Mouse (Mus musculus): ENCODE measurements at regions not wholly inside any gene's neighbourhood (a gene's known extent, or its start where the extent isn't known, plus 50 kb on each side); places are given as distances from the start of the nearest gene placed in this dataset.

- H3K9ac ChIP-seq (replicated peaks; ENCODE audit: low read length) = no peak overlapping the region
- no peak overlapping the region for H3K4me3 ChIP-seq (replicated peaks; ENCODE audit: low read depth, low read length)
- H3K9me3 ChIP-seq (ENCODE audit: control insufficient read depth, low read length) = no peaks in the 10 kb centered on the region
- WGBS = 94% methylated on average over 6 of the region's 6 CpGs
- no peaks in the 10 kb centered on the region for H3K27me3 ChIP-seq (ENCODE audit: control insufficient read depth, insufficient read depth, low read length)
- DNase-seq (no peak), ATAC-seq (ENCODE audit: low FRiP score, low TSS enrichment) (no peak)
- H3K36me3 ChIP-seq (ENCODE audit: control insufficient read depth, insufficient read depth, low read length) = no peaks in the 10 kb centered on the region
- no peak overlapping the region for H3K4me2 ChIP-seq (ENCODE audit: low read length)
- no peaks in the 10 kb centered on the region for H3K4me1 ChIP-seq (ENCODE audit: control insufficient read depth, insufficient read depth, low read length)
- H3K27ac ChIP-seq (replicated peaks; ENCODE audit: low read depth, low read length) = no peak overlapping the region
Observed at GRCm38 (mm10) chr16:51807323-51807722, 223.7 kb upstream of the Cblb start.

DNA sequence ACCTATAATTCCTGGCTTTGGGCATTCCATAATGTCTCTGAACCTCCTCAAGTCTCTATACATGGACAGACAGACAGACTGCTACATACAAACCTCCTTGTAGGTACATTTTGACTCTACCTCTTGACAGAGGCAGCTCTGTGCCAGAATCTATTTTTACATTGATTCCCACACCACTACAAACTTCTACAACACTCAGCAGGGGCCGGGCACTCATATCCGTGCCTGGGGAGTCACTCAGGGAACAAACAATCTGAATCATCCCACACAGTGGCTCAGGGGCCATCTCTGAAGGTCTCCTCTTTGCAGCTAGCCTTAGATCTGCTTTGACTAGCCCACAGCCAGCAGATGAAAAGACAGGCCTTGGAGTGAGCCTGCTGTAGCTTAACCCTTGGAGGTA lies 221.9 kb upstream of the Cblb start:
- no peak overlapping the region for H3K9ac ChIP-seq (replicated peaks; ENCODE audit: low read length)
- DNase-seq (no peak), ATAC-seq (ENCODE audit: low FRiP score, low TSS enrichment) (no peak)
- H3K27ac ChIP-seq (replicated peaks; ENCODE audit: low read depth, low read length) = no peak overlapping the region
- H3K4me3 ChIP-seq (replicated peaks; ENCODE audit: low read depth, low read length) = no peak overlapping the region
- no peaks in the 10 kb centered on the region for H3K4me1 ChIP-seq (ENCODE audit: control insufficient read depth, insufficient read depth, low read length)
- H3K9me3 ChIP-seq (ENCODE audit: control insufficient read depth, low read length) = no peaks in the 10 kb centered on the region
- H3K36me3 ChIP-seq (ENCODE audit: control insufficient read depth, insufficient read depth, low read length) = no peaks in the 10 kb centered on the region
- H3K4me2 ChIP-seq (ENCODE audit: low read length) = no peak overlapping the region
- H3K27me3 ChIP-seq (ENCODE audit: control insufficient read depth, insufficient read depth, low read length) = no peaks in the 10 kb centered on the region
- WGBS = 87% methylated on average over 2 of the region's 2 CpGs

GRCm38 (mm10) chr16:51811073-51811472 lies 220.0 kb upstream of the Cblb start:
- Histone ChIP-seq H3K4me1 (ENCODE audit: control insufficient read depth, insufficient read depth, low read length) (no peaks in the 10 kb centered on the region), H3K4me3 (replicated peaks; ENCODE audit: low read depth, low read length) (no peak overlapping the region), H3K4me2 (ENCODE audit: low read length) (no peak overlapping the region), H3K27me3 (ENCODE audit: control insufficient read depth, insufficient read depth, low read length) (no peaks in the 10 kb centered on the region), H3K27ac (replicated peaks; ENCODE audit: low read depth, low read length) (no peak overlapping the region), H3K9ac (replicated peaks; ENCODE audit: low read length) (no peak overlapping the region), H3K36me3 (ENCODE audit: control insufficient read depth, insufficient read depth, low read length) (no peaks in the 10 kb centered on the region), H3K9me3 (ENCODE audit: control insufficient read depth, low read length) (no peaks in the 10 kb centered on the region)
- no peak for ATAC-seq (ENCODE audit: low FRiP score, low TSS enrichment)
- DNase-seq = no peak
- WGBS = 98% methylated on average over 1 of the region's 1 CpGs

DNA sequence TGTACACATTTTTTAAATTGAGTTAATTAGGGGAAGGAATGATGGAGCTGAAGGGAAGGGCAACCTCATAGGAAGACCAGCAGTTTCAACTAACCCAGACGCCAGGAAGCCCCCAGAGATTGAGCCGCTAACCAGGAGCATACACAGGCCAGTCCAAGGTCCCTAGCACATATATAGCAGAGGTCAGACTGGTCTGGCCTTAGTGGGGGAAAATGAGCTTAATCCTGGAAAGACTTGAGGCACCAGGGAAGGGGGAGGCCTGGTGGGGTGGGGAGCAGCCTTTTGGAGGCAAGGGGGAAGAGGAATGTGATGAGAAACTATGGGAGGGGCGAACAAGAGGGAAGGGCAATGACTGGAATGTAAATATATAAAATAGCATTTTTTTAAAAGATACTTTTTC lies 188.3 kb upstream of the Cblb start:
- Histone ChIP-seq H3K4me2 (ENCODE audit: low read length) (no peak overlapping the region), H3K4me3 (replicated peaks; ENCODE audit: low read depth, low read length) (no peak overlapping the region), H3K36me3 (ENCODE audit: control insufficient read depth, insufficient read depth, low read length) (no peaks in the 10 kb centered on the region), H3K4me1 (ENCODE audit: control insufficient read depth, insufficient read depth, low read length) (no peaks in the 10 kb centered on the region), H3K27me3 (ENCODE audit: control insufficient read depth, insufficient read depth, low read length) (no peaks in the 10 kb centered on the region), H3K27ac (replicated peaks; ENCODE audit: low read depth, low read length) (no peak overlapping the region), H3K9me3 (ENCODE audit: control insufficient read depth, low read length) (no peaks in the 10 kb centered on the region), H3K9ac (replicated peaks; ENCODE audit: low read length) (no peak overlapping the region)
- ATAC-seq (ENCODE audit: low FRiP score, low TSS enrichment) (no peak), DNase-seq (no peak)
- WGBS = 78% methylated on average over 3 of the region's 3 CpGs

- H3K4me2 ChIP-seq (ENCODE audit: low read length) = no peak overlapping the region
- no peaks in the 10 kb centered on the region for H3K27me3 ChIP-seq (ENCODE audit: control insufficient read depth, insufficient read depth, low read length)
- no peak overlapping the region for H3K4me3 ChIP-seq (replicated peaks; ENCODE audit: low read depth, low read length)
- peak; percentile 18 for DNase-seq
- H3K36me3 ChIP-seq (ENCODE audit: control insufficient read depth, insufficient read depth, low read length) = no peaks in the 10 kb centered on the region
- H3K9me3 ChIP-seq (ENCODE audit: control insufficient read depth, low read length) = no peaks in the 10 kb centered on the region
- no peak for ATAC-seq (ENCODE audit: low FRiP score, low TSS enrichment)
- WGBS = 67% methylated on average over 4 of the region's 4 CpGs
- no peak overlapping the region for H3K27ac ChIP-seq (replicated peaks; ENCODE audit: low read depth, low read length)
- no peaks in the 10 kb centered on the region for H3K4me1 ChIP-seq (ENCODE audit: control insufficient read depth, insufficient read depth, low read length)
- H3K9ac ChIP-seq (replicated peaks; ENCODE audit: low read length) = no peak overlapping the region
Observed at GRCm38 (mm10) chr16:51845539-51845938, 185.5 kb upstream of the Cblb start.

DNA sequence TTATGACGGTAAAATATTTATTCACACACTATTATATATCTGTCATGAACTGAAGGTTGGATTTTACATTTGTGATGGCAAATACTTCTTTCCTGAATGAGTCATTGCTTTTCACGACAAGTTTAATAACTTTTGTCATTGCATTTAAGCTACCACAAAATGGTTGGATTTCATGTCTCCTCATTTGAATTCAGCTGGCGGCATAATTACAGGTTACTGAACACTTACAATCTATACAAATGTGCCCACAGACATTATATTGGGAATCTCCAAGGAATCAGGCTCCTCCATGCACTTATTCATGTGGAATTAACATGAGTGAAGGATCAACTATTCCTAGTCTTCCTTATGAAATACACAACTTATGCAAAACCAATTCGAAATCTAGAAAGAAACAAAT lies 150.3 kb upstream of the Cblb start:
- no peaks in the 10 kb centered on the region for H3K27me3 ChIP-seq (ENCODE audit: control insufficient read depth, insufficient read depth, low read length)
- H3K36me3 ChIP-seq (ENCODE audit: control insufficient read depth, insufficient read depth, low read length) = no peaks in the 10 kb centered on the region
- no peak for ATAC-seq (ENCODE audit: low FRiP score, low TSS enrichment)
- H3K4me1 ChIP-seq (ENCODE audit: control insufficient read depth, insufficient read depth, low read length) = no peaks in the 10 kb centered on the region
- no peaks in the 10 kb centered on the region for H3K9me3 ChIP-seq (ENCODE audit: control insufficient read depth, low read length)
- WGBS = 73% methylated on average over 4 of the region's 4 CpGs
- no peak overlapping the region for H3K27ac ChIP-seq (replicated peaks; ENCODE audit: low read depth, low read length)
- H3K4me2 ChIP-seq (ENCODE audit: low read length) = no peak overlapping the region
- no peak overlapping the region for H3K4me3 ChIP-seq (replicated peaks; ENCODE audit: low read depth, low read length)
- no peak for DNase-seq
- H3K9ac ChIP-seq (replicated peaks; ENCODE audit: low read length) = no peak overlapping the region

DNA sequence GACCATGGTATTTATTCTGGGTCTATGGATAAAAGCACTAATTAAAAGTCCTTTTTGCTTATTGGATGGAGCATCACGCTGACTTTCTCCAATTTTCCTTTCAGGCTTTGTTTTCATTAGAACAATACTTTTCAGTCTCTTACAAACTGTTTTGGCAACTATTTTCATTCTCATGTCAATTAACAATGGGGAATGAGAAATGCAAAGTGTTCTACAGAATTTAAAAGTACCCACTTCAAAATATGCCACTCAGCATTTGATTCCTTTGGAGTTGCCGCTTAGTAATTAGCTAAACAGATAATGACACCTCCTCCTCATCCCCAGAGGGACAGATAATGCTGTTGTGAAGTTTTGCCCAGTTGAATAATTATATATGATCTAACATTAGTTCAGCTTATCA lies 149.9 kb upstream of the Cblb start:
- Histone ChIP-seq H3K4me1 (ENCODE audit: control insufficient read depth, insufficient read depth, low read length) (no peaks in the 10 kb centered on the region), H3K9me3 (ENCODE audit: control insufficient read depth, low read length) (no peaks in the 10 kb centered on the region), H3K4me3 (replicated peaks; ENCODE audit: low read depth, low read length) (no peak overlapping the region), H3K4me2 (ENCODE audit: low read length) (no peak overlapping the region), H3K27ac (replicated peaks; ENCODE audit: low read depth, low read length) (no peak overlapping the region), H3K27me3 (ENCODE audit: control insufficient read depth, insufficient read depth, low read length) (no peaks in the 10 kb centered on the region), H3K36me3 (ENCODE audit: control insufficient read depth, insufficient read depth, low read length) (no peaks in the 10 kb centered on the region), H3K9ac (replicated peaks; ENCODE audit: low read length) (no peak overlapping the region)
- DNase-seq (no peak), ATAC-seq (ENCODE audit: low FRiP score, low TSS enrichment) (no peak)
- 67% methylated on average over 2 of the region's 2 CpGs for WGBS

DNA sequence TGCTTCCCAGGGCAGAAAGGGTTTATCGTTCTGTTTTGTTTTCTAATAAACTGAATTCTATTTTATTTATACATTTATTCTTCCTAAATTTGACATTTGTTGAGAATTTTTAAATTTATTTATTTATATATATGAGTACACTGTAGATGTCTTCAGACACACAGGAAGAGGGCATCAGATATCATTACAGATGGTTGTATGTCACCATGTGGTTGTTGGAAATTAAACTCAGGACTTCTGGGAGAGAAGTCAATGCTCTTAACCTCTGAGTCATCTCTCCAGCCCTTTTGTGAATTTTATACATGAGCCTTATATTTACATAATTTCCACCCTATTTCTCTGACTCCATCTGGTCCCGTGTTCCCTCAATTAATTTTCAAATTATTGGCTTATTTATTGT lies 147.2 kb upstream of the Cblb start:
- Histone ChIP-seq H3K4me2 (ENCODE audit: low read length) (no peak overlapping the region), H3K9ac (replicated peaks; ENCODE audit: low read length) (no peak overlapping the region), H3K36me3 (ENCODE audit: control insufficient read depth, insufficient read depth, low read length) (no peaks in the 10 kb centered on the region), H3K4me1 (ENCODE audit: control insufficient read depth, insufficient read depth, low read length) (no peaks in the 10 kb centered on the region), H3K27ac (replicated peaks; ENCODE audit: low read depth, low read length) (no peak overlapping the region), H3K4me3 (replicated peaks; ENCODE audit: low read depth, low read length) (no peak overlapping the region), H3K9me3 (ENCODE audit: control insufficient read depth, low read length) (no peaks in the 10 kb centered on the region), H3K27me3 (ENCODE audit: control insufficient read depth, insufficient read depth, low read length) (no peaks in the 10 kb centered on the region)
- ATAC-seq (ENCODE audit: low FRiP score, low TSS enrichment) (no peak), DNase-seq (no peak)
- 79% methylated on average over 2 of the region's 2 CpGs for WGBS

GRCm38 (mm10) chr16:51887496-51887895 lies 143.5 kb upstream of the Cblb start:
- ATAC-seq (ENCODE audit: low FRiP score, low TSS enrichment) (no peak), DNase-seq (no peak)
- Histone ChIP-seq H3K9ac (replicated peaks; ENCODE audit: low read length) (no peak overlapping the region), H3K27ac (replicated peaks; ENCODE audit: low read depth, low read length) (no peak overlapping the region), H3K4me2 (ENCODE audit: low read length) (no peak overlapping the region), H3K4me3 (replicated peaks; ENCODE audit: low read depth, low read length) (no peak overlapping the region), H3K9me3 (ENCODE audit: control insufficient read depth, low read length) (no peaks in the 10 kb centered on the region), H3K4me1 (ENCODE audit: control insufficient read depth, insufficient read depth, low read length) (no peaks in the 10 kb centered on the region), H3K27me3 (ENCODE audit: control insufficient read depth, insufficient read depth, low read length) (no peaks in the 10 kb centered on the region), H3K36me3 (ENCODE audit: control insufficient read depth, insufficient read depth, low read length) (no peaks in the 10 kb centered on the region)
- WGBS = 85% methylated on average over 5 of the region's 5 CpGs

Data from midbrain, embryonic 14.5 days (tissue).